Mouse (Mus musculus): ENCODE measurements around the gene Wwox. TPM values are rescaled to one million over a fixed set of nuclear protein-coding genes. Genes with fewer than 3 reads are reported as not detected.

The Wwox gene
- total and polyA plus RNA-seq, 3 experiments: 7.8 to 11.5 (median 9.1) TPM

- H3K9me3 ChIP-seq (replicated peaks; ENCODE audit: low read length): no peaks in the 10 kb centered on the region
- no peak overlapping the region for H3K4me3 ChIP-seq (replicated peaks in 1 of 3; ENCODE audit: low read depth in 2 of 3, low read length in 2 of 3, poor library complexity in 1 of 3)
- H3K27ac ChIP-seq (ENCODE audit: insufficient read depth, low read depth): no peak overlapping the region
- no peak overlapping the region for H3K4me2 ChIP-seq (ENCODE audit: insufficient read depth, low read depth, poor library complexity, severe bottlenecking)
- no peaks in the 10 kb centered on the region for H3K4me1 ChIP-seq (ENCODE audit: control insufficient read depth in 1 of 2, insufficient read depth in 2 of 2)
- dilution Hi-C loops (cut with MboI; ENCODE audit: extremely low pct_ligation_motif_present, extremely low pct_unique_long_range_greater_than_20kb, low sequenced_read_pairs): no loop called here
- no peak overlapping the region for H3K9ac ChIP-seq (ENCODE audit: insufficient read depth, low read depth)
- peaks cover 71% of the 10 kb centered on the region for H3K27me3 ChIP-seq (replicated peaks)
- in situ Hi-C loops (cut with MboI; ENCODE audit: low pct_ligation_motif_present, low pct_unique_long_range_greater_than_20kb, low sequenced_read_pairs): no loop called here
- DNase-seq (ENCODE audit: extremely low read depth): no peak
- no peak for TF ChIP-seq GABPA (IDR thresholded peaks at IDR 0.05; ENCODE audit: insufficient replicate concordance, low read depth, low read length)
- TF ChIP-seq ZNF384 (IDR thresholded peaks at IDR 0.05; ENCODE audit: low read depth, low read length): no peak
- TF ChIP-seq PAX5 (IDR thresholded peaks at IDR 0.05; ENCODE audit: low read length): no peak
- no peak for TF ChIP-seq E2F4 (IDR thresholded peaks at IDR 0.05; ENCODE audit: insufficient replicate concordance, low read depth, low read length)
- no peak for TF ChIP-seq MYC (IDR thresholded peaks at IDR 0.05; ENCODE audit: low read depth, low read length)
- TF ChIP-seq ELF1 (IDR thresholded peaks at IDR 0.05; ENCODE audit: low read depth, low read length): no peak
- TF ChIP-seq EP300 (IDR thresholded peaks at IDR 0.05; ENCODE audit: low read length): no peak
- TF ChIP-seq IRF4 (IDR thresholded peaks at IDR 0.05; ENCODE audit: low read depth, low read length): no peak
- no peak for TF ChIP-seq TBP (conservative IDR thresholded peaks at IDR 0.05; ENCODE audit: low read depth, low read length)
- no peak for TF ChIP-seq ZC3H11A (IDR thresholded peaks at IDR 0.05; ENCODE audit: low read depth, low read length)
- TF ChIP-seq JUND (conservative IDR thresholded peaks at IDR 0.05; ENCODE audit: low read depth, low read length): no peak
- no peak for TF ChIP-seq CHD1 (IDR thresholded peaks at IDR 0.05; ENCODE audit: low read depth, low read length)
- TF ChIP-seq CTCF (conservative IDR thresholded peaks at IDR 0.05 in 1 of 2, IDR thresholded peaks at IDR 0.05 in 1 of 2; ENCODE audit: low read depth in 2 of 2, low read length in 2 of 2): no peak
- no peak for TF ChIP-seq TCF12 (IDR thresholded peaks at IDR 0.05; ENCODE audit: low read depth, low read length)
- TF ChIP-seq SMC3 (IDR thresholded peaks at IDR 0.05; ENCODE audit: low read depth, low read length): no peak
- no peaks in the 10 kb centered on the region for H3K36me3 ChIP-seq (replicated peaks in 1 of 2; ENCODE audit: control insufficient read depth in 1 of 2, insufficient read depth in 1 of 2, low read length in 1 of 2)
- H3K79me2 ChIP-seq (replicated peaks; ENCODE audit: control insufficient read depth, extremely low read depth, insufficient read depth, poor library complexity, severe bottlenecking): no peaks in the 10 kb centered on the region
These were observed 951.6 kb downstream of the Wwox start for GRCm38 (mm10) chr8:115390921-115391504.

GRCm38 (mm10) chr8:115395840-115396239 lies 956.4 kb downstream of the Wwox start:
- Histone ChIP-seq H3K4me3 (replicated peaks in 1 of 3; ENCODE audit: low read depth in 2 of 3, low read length in 2 of 3, poor library complexity in 1 of 3) (no peak overlapping the region), H3K9ac (ENCODE audit: insufficient read depth, low read depth) (no peak overlapping the region), H3K9me3 (replicated peaks; ENCODE audit: low read length) (peaks cover 3% of the 10 kb centered on the region), H3K27ac (ENCODE audit: insufficient read depth, low read depth) (no peak overlapping the region), H3K4me1 (ENCODE audit: control insufficient read depth in 1 of 2, insufficient read depth in 2 of 2) (peaks cover 13 to 28% of the 10 kb centered on the region in 2 experiments), H3K27me3 (replicated peaks) (peaks cover 70% of the 10 kb centered on the region), H3K79me2 (replicated peaks; ENCODE audit: control insufficient read depth, extremely low read depth, insufficient read depth, poor library complexity, severe bottlenecking) (no peaks in the 10 kb centered on the region), H3K4me2 (ENCODE audit: insufficient read depth, low read depth, poor library complexity, severe bottlenecking) (no peak overlapping the region), H3K36me3 (replicated peaks in 1 of 2; ENCODE audit: control insufficient read depth in 1 of 2, insufficient read depth in 1 of 2, low read length in 1 of 2) (no peaks in the 10 kb centered on the region)
- TF ChIP-seq POLR2A (IDR thresholded peaks at IDR 0.05; ENCODE audit: low read depth, low read length): no peak
- no peak for TF ChIP-seq ZNF384 (IDR thresholded peaks at IDR 0.05; ENCODE audit: low read depth, low read length)
- no peak for TF ChIP-seq CHD2 (IDR thresholded peaks at IDR 0.05; ENCODE audit: low read length)
- TF ChIP-seq JUN (IDR thresholded peaks at IDR 0.05; ENCODE audit: insufficient read depth, low read depth, low read length): no peak
- no peak for TF ChIP-seq BHLHE40 (IDR thresholded peaks at IDR 0.05; ENCODE audit: low read depth, low read length)
- no peak for TF ChIP-seq UBTF (IDR thresholded peaks at IDR 0.05; ENCODE audit: low read depth, low read length)
- TF ChIP-seq MEF2A (IDR thresholded peaks at IDR 0.05; ENCODE audit: borderline replicate concordance, low read depth, low read length): no peak
- TF ChIP-seq NELFE (IDR thresholded peaks at IDR 0.05; ENCODE audit: low read depth, low read length): no peak
- no peak for TF ChIP-seq ZKSCAN1 (IDR thresholded peaks at IDR 0.05; ENCODE audit: borderline replicate concordance, low read depth, low read length)
- TF ChIP-seq MAX (IDR thresholded peaks at IDR 0.05; ENCODE audit: low read length): no peak
- TF ChIP-seq JUND (conservative IDR thresholded peaks at IDR 0.05; ENCODE audit: low read depth, low read length): no peak
- no peak for TF ChIP-seq PAX5 (IDR thresholded peaks at IDR 0.05; ENCODE audit: low read length)
- TF ChIP-seq ZC3H11A (IDR thresholded peaks at IDR 0.05; ENCODE audit: low read depth, low read length): no peak
- no peak for TF ChIP-seq SMC3 (IDR thresholded peaks at IDR 0.05; ENCODE audit: low read depth, low read length)
- dilution Hi-C loops (cut with MboI; ENCODE audit: extremely low pct_ligation_motif_present, extremely low pct_unique_long_range_greater_than_20kb, low sequenced_read_pairs) (no loop called here), in situ Hi-C loops (cut with MboI; ENCODE audit: low pct_ligation_motif_present, low pct_unique_long_range_greater_than_20kb, low sequenced_read_pairs) (no loop called here)
- DNase-seq (ENCODE audit: extremely low read depth): no peak
